Mouse (Mus musculus) urinary bladder, postnatal 4 days (tissue): Measurements from ENCODE around the gene Pgs1.

ENCODE experiments used
- DNase-seq, 2 experiments: peaks; one replicate each; pipeline ENCODE4 v3.0.0; 2021 to 2022; ENCODE audit warnings: low spot score in 2 of 2

Pgs1 gene

GRCm38 (mm10) chr11:117962228-117963067, 23.6 kb upstream of the Pgs1 start:
- peak; percentile 89 to 92 for DNase-seq

GRCm38 (mm10) chr11:117963091-117963793, 22.9 kb upstream of the Pgs1 start:
- peak; percentile 99 to 100 for DNase-seq

GRCm38 (mm10) chr11:117963872-117964271, 22.2 kb upstream of the Pgs1 start:
- DNase-seq: no peak

GRCm38 (mm10) chr11:117964294-117964693, 21.8 kb upstream of the Pgs1 start:
- no peak for DNase-seq

GRCm38 (mm10) chr11:117965052-117965451, 21.0 kb upstream of the Pgs1 start:
- DNase-seq: no peak

GRCm38 (mm10) chr11:117965561-117965981, 20.5 kb upstream of the Pgs1 start:
- no peak for DNase-seq

GRCm38 (mm10) chr11:117966506-117967100, 19.5 kb upstream of the Pgs1 start:
- DNase-seq: no peak

- DNase-seq: no peak
These were observed 18.7 kb upstream of the Pgs1 start for GRCm38 (mm10) chr11:117967249-117968015.

- DNase-seq: no peak
These were observed 17.9 kb upstream of the Pgs1 start for GRCm38 (mm10) chr11:117968016-117968671.

- DNase-seq: no peak
These were observed 17.4 kb upstream of the Pgs1 start for GRCm38 (mm10) chr11:117968716-117969099.

- DNase-seq: peak; percentile 98 to 99
These were observed 16.8 kb upstream of the Pgs1 start for GRCm38 (mm10) chr11:117969100-117969944.

- peak; percentile 84 to 95 for DNase-seq
These were observed 15.9 kb upstream of the Pgs1 start, which contains the start of gene Socs3 for GRCm38 (mm10) chr11:117969945-117970872. Gene Socs3, minus strand, starts transcription at chr11:117970047.

GRCm38 (mm10) chr11:117971100-117971499, 15.0 kb upstream of the Pgs1 start:
- no peak for DNase-seq

GRCm38 (mm10) chr11:117971646-117972242, 14.3 kb upstream of the Pgs1 start:
- DNase-seq: no peak

GRCm38 (mm10) chr11:117972656-117973558, 13.2 kb upstream of the Pgs1 start:
- DNase-seq: no peak

GRCm38 (mm10) chr11:117973569-117973968, 12.5 kb upstream of the Pgs1 start:
- no peak for DNase-seq

- DNase-seq: no peak
These were observed 11.6 kb upstream of the Pgs1 start for GRCm38 (mm10) chr11:117974327-117975125.
